Mouse (Mus musculus) embryonic fibroblast, embryonic 13.5 days (primary cell): ENCODE results near the gene Tbxas1.

Experiments used
- CTCF ChIP-seq: IDR thresholded peaks from 2 replicates; pipeline ENCODE4 v1.5.1; 2011; ENCODE audit warnings: mild to moderate bottlenecking, control low read depth, low read length, moderate library complexity, borderline replicate concordance; ENCODE audit not compliant: insufficient read depth
- POLR2A ChIP-seq: IDR thresholded peaks from 2 replicates; pipeline ENCODE4 v1.6.1; 2011; ENCODE audit warnings: low read depth, mild to moderate bottlenecking, control low read depth, low read length, moderate library complexity

GRCm38 (mm10) chr6:39054206-39054864 is 179.1 kb downstream of the Tbxas1 start:
- TF ChIP-seq CTCF (no peak), POLR2A (no peak)
